Mouse (Mus musculus): Measurements from ENCODE around the gene Vamp5. TPM values are rescaled to one million over a fixed set of nuclear protein-coding genes. Genes with fewer than 3 reads are reported as not detected.

Vamp5 gene
- polyA plus RNA-seq, 1 experiment from 2014 or later: 19.7 TPM

DNA sequence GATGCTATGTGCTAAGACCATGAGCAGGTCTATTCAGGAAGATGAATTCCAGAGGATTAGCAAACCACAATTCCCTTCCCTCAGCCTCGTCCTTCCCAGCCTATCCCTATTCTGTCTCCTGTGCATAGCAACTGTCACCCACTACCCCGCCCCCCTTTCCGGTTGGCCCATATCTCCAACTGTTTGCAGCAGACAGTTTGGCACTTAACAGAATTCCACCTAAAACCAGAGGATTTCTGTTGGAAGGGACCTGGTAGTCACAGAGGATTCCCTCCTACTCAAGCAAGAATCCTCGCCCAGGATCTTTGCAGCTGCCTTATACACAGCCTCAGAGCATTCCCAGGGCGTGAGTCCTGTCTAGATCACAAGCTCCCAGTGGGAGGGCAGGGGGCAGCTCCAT is 9.1 kb downstream of the Vamp5 start:
- WGBS: 55% methylated on average over 5 of the region's 5 CpGs
- Histone ChIP-seq H3K27ac (0 out of 2 replicates have a peak overlapping the region, but pooled peaks have one; percentile 37), H3K9me3 (replicated peaks) (no peaks in the 10 kb centered on the region), H3K27me3 (ENCODE audit: low read depth, poor library complexity, severe bottlenecking) (no peaks in the 10 kb centered on the region), H3K4me1 (peaks cover 16% of the 10 kb centered on the region; the same call in 1 of the 2 replicates), H3K4me3 (no peak overlapping the region), H3K36me3 (no peaks in the 10 kb centered on the region)
- DNase-seq (ENCODE audit: low spot score): no peak

GRCm38 (mm10) chr6:72370091-72370490 is 10.2 kb downstream of the Vamp5 start:
- no peak for DNase-seq (ENCODE audit: low spot score)
- H3K4me1 ChIP-seq: peaks cover 16% of the 10 kb centered on the region; the same call in 1 of the 2 replicates
- no peaks in the 10 kb centered on the region for H3K9me3 ChIP-seq (replicated peaks)
- no peak overlapping the region for H3K4me3 ChIP-seq
- 85% methylated on average over 12 of the region's 12 CpGs for WGBS
- no peaks in the 10 kb centered on the region for H3K27me3 ChIP-seq (ENCODE audit: low read depth, poor library complexity, severe bottlenecking)
- H3K27ac ChIP-seq: no peak overlapping the region
- no peaks in the 10 kb centered on the region for H3K36me3 ChIP-seq

DNA sequence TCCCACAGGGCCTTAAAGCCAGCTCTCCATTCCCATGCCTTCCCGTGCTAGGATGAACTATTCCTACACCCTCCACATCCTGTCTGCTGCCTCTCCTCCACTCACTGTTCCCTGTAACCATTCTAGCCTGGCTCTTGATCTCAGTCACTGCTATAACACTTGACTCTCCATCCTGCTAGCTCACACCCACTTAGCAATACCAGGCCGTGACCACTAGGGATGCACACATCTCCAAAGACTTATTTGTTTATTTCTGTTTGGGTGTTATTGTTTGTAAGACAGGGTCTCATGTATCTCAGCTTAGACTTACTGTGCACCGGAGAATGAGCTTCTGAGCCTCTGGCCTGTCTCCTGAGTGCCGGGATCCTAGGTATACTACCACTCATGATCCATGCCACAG is 10.7 kb downstream of the Vamp5 start:
- 82% methylated on average over 4 of the region's 4 CpGs for WGBS
- Histone ChIP-seq H3K27ac (no peak overlapping the region), H3K4me3 (no peak overlapping the region), H3K9me3 (replicated peaks) (no peaks in the 10 kb centered on the region), H3K4me1 (peaks cover 16% of the 10 kb centered on the region; the same call in 1 of the 2 replicates), H3K27me3 (ENCODE audit: low read depth, poor library complexity, severe bottlenecking) (no peaks in the 10 kb centered on the region), H3K36me3 (no peaks in the 10 kb centered on the region)
- no peak for DNase-seq (ENCODE audit: low spot score)

DNA sequence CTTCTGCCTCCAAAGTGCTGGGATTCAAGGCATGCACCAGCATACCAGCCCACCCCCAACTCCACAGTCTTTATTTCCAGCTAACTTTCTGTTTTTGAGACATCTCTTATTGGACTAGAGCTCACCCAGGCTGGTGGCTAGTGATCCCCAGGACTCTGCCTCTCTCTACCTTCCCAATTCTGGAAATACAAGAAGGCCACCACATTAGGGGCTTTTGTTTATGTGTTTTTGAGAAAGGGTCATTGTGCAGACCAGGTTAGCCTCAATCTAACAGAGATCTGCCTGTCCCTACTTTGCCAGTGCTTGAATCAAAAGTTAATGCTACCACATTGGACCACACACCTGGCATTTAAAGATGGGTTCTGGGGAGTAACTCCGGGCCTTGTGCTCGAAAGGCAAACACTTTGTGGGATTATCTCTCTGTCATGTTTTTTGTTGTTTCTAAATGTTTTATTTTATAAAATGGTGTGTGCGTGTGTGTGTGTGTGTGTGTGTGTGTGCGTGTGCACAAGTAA is 12.8 kb downstream of the Vamp5 start:
- WGBS: 77% methylated on average over 4 of the region's 4 CpGs

GRCm38 (mm10) chr6:72366844-72367443 is 13.3 kb downstream of the Vamp5 start, which contains the start of gene Rnf181:
TSS of gene Rnf181 (minus strand) at chr6:72366956.
- Histone ChIP-seq H3K36me3 (no peaks in the 10 kb centered on the region), H3K4me3 (no peak within 1 kb of the TSS), H3K27ac (no peak within 1 kb of the TSS), H3K4me1 (peaks cover 16% of the 10 kb centered on the region; the same call in 1 of the 2 replicates), H3K27me3 (ENCODE audit: low read depth, poor library complexity, severe bottlenecking) (no peaks in the 10 kb centered on the region), H3K9me3 (replicated peaks) (no peaks in the 10 kb centered on the region)
- WGBS: 79% methylated on average over 4 of the region's 4 CpGs
- DNase-seq (ENCODE audit: low spot score): no peak

More for the DNA sequence above, 12.8 kb downstream of the Vamp5 start:
- H3K4me3 ChIP-seq: no peak overlapping the region
- H3K36me3 ChIP-seq: no peaks in the 10 kb centered on the region
- H3K4me1 ChIP-seq: peaks cover 16% of the 10 kb centered on the region; the same call in 1 of the 2 replicates
- DNase-seq (ENCODE audit: low spot score): no peak
- H3K27ac ChIP-seq: no peak overlapping the region
- no peaks in the 10 kb centered on the region for H3K9me3 ChIP-seq (replicated peaks)
- no peaks in the 10 kb centered on the region for H3K27me3 ChIP-seq (ENCODE audit: low read depth, poor library complexity, severe bottlenecking)

GRCm38 (mm10) chr6:72366304-72366703 is 14.0 kb downstream of the Vamp5 start:
- no peak for DNase-seq (ENCODE audit: low spot score)
- H3K36me3 ChIP-seq: no peaks in the 10 kb centered on the region
- H3K9me3 ChIP-seq (replicated peaks): no peaks in the 10 kb centered on the region
- no peaks in the 10 kb centered on the region for H3K27me3 ChIP-seq (ENCODE audit: low read depth, poor library complexity, severe bottlenecking)
- 68% methylated on average over 3 of the region's 3 CpGs for WGBS
- no peak overlapping the region for H3K27ac ChIP-seq
- no peak overlapping the region for H3K4me3 ChIP-seq
- peaks cover 16% of the 10 kb centered on the region for H3K4me1 ChIP-seq

DNA sequence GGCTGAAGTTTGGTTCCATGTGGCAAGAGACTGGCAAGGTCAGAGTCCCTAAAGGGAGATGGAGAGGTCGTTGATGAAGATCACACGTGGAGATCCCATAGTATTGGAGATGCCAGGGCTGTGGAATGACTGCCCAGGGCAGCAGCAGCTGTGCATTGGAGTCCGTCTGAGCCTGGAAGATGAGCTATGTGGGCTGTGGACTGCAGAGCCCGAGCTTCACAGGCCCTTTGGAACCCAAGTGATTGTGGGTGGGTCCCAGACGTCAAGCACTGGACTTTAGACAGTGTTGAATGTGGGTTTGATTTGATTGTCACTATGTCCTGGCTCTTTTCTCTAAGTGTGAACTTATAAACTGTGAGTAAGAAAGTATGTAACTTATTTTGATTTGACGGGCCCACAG is 15.3 kb downstream of the Vamp5 start:
- Histone ChIP-seq H3K27ac (no peak overlapping the region), H3K9me3 (replicated peaks) (no peaks in the 10 kb centered on the region), H3K4me1 (peaks cover 13% of the 10 kb centered on the region), H3K36me3 (peaks cover 8% of the 10 kb centered on the region), H3K4me3 (no peak overlapping the region), H3K27me3 (ENCODE audit: low read depth, poor library complexity, severe bottlenecking) (no peaks in the 10 kb centered on the region)
- DNase-seq (ENCODE audit: low spot score): no peak
- WGBS: 76% methylated on average over 6 of the region's 6 CpGs

DNA sequence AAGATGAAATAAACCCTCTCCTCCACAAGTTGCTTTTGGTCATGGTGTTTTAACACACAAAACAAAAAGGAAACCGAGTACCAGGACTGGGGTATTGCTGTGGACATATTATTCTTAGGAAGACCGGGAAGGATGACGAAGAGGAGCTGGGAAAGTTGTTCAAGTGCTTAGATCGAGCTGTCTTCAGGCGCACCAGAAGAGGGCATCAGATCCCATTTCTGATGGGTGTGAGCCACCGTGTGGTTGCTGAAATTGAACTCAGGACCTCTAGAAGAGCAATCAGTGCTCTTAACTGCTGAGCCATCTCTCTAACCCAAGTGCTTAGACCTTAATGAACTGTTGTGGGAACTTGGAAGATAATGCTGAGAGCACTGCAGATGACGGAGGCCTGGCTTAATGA is 16.3 kb downstream of the Vamp5 start:
- Histone ChIP-seq H3K27me3 (ENCODE audit: low read depth, poor library complexity, severe bottlenecking) (no peaks in the 10 kb centered on the region), H3K36me3 (peaks cover 18% of the 10 kb centered on the region), H3K4me3 (no peak overlapping the region), H3K27ac (no peak overlapping the region), H3K4me1 (peaks cover 13% of the 10 kb centered on the region), H3K9me3 (replicated peaks) (no peaks in the 10 kb centered on the region)
- WGBS: 46% methylated on average over 7 of the region's 7 CpGs
- DNase-seq (ENCODE audit: low spot score): no peak

DNA sequence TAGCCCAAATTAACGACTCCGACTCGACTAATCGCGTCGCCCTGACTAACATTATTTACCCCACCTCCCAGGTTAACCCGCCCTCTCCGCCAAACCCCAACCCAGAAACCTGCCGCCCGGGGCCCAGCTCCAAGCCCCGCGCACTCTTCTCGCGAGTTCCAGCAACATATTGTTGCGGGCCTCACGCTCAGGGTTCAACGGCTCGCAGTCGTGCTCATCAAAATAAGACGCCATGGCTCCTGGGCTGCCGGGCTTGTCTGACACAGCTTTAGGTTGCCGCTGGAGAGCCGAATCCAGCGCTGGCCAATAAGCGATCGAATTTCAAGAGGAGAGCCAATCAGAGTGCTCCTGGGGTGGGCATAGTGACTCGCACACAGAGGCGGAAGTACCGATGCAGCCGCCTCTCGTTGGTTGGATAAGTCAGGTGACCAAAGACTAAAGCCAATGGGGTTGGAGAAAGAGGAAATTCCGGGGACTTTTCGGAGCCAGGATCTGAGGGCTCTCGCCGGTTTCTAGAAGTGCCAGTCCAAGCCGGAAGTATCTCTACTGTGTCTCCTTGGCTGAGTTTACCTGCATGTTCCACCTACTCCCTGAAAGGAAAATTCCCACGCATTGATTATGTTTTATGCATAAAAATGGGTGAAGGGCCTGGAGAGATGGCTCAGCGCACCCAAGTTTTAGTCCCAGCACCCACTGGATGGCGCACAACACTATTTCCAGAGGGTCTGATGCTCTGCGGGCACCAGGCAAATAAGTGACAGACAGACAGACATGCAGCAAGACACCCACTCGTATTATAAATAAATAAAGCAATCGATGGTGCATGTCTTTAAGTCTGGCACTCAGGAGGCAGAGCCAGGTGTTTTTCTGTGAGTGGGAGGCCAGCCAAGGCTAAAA is 17.9 kb downstream of the Vamp5 start:
- peaks cover 13% of the 10 kb centered on the region for H3K4me1 ChIP-seq
- WGBS: 1% methylated on average over 42 of the region's 42 CpGs
- peak overlapping the region; percentile 83 for H3K27ac ChIP-seq
- peak; percentile 86 for DNase-seq (ENCODE audit: low spot score)
- H3K36me3 ChIP-seq: peaks cover 34% of the 10 kb centered on the region
- no peaks in the 10 kb centered on the region for H3K27me3 ChIP-seq (ENCODE audit: low read depth, poor library complexity, severe bottlenecking)
- peak overlapping the region; percentile 83 for H3K4me3 ChIP-seq
- H3K9me3 ChIP-seq (replicated peaks): no peaks in the 10 kb centered on the region

GRCm38 (mm10) chr6:72361121-72361551 is 19.1 kb downstream of the Vamp5 start:
- H3K4me3 ChIP-seq: peak overlapping the region; percentile 83
- peaks cover 16% of the 10 kb centered on the region for H3K4me1 ChIP-seq
- DNase-seq (ENCODE audit: low spot score): no peak
- 75% methylated on average over 5 of the region's 5 CpGs for WGBS
- no peaks in the 10 kb centered on the region for H3K9me3 ChIP-seq (replicated peaks)
- no peaks in the 10 kb centered on the region for H3K27me3 ChIP-seq (ENCODE audit: low read depth, poor library complexity, severe bottlenecking)
- no peak overlapping the region for H3K27ac ChIP-seq
- H3K36me3 ChIP-seq: peaks cover 38% of the 10 kb centered on the region

DNA sequence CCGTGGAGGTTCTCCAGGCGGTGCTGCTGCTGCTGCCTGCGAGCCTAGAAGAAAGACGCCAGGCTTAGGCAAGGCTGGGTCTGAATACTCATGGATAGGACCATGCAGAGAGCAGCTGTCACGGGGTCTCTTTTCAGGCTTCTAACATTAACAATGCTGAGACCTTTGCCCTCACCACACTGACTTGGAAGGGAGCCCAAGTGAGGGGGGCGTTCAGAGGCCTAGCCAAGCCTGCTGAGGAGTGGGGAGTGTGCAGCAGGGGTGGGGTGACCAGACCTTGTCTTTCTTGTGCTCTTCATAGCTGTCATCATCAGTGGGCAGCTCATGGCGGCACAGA is 19.7 kb downstream of the Vamp5 start:
- Histone ChIP-seq H3K36me3 (peaks cover 38% of the 10 kb centered on the region), H3K4me1 (peaks cover 22% of the 10 kb centered on the region), H3K9me3 (replicated peaks) (no peaks in the 10 kb centered on the region), H3K27ac (no peak overlapping the region), H3K27me3 (ENCODE audit: low read depth, poor library complexity, severe bottlenecking) (no peaks in the 10 kb centered on the region), H3K4me3 (peak overlapping the region; percentile 83; the same call in 1 of the 2 replicates)
- 90% methylated on average over 7 of the region's 7 CpGs for WGBS
- no peak for DNase-seq (ENCODE audit: low spot score)

DNA sequence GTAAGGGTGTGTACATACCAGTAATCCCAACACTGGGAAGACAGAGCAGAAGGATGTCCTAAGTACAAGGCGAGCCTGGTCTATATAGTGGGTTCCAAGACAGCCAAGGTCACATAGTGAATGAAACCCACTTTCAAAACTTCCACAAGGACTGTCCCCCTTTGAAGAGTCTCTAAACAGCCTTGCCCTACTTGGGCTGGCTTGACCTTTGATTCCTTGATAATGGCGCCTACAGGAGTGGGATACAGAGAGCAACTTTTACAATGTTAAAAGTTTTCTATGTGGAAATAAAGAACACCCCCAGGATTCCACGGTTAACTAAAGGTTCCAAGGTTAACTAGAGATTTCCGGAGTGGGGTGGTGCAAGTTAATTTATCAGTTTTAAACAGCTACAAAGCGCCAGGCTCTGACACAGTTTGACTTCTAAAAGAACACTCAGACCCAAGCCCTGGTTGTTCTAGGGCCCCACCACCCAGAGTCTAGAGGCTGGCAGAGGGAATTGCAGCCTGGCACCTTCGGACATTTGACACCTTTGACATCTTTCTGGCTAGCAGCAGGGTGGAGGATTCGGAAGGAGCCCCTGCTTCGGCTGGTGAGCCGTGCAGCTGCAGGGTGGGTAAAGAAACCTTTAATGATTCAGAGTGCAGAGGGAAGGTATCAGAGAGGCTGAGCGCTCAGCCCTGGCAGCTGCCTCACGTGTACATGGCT is 20.2 kb downstream of the Vamp5 start:
- 84% methylated on average over 11 of the region's 11 CpGs for WGBS
- DNase-seq (ENCODE audit: low spot score): no peak
- H3K27me3 ChIP-seq (ENCODE audit: low read depth, poor library complexity, severe bottlenecking): no peaks in the 10 kb centered on the region
- no peak overlapping the region for H3K27ac ChIP-seq
- no peak overlapping the region for H3K4me3 ChIP-seq
- peaks cover 27% of the 10 kb centered on the region for H3K4me1 ChIP-seq
- peaks cover 38% of the 10 kb centered on the region for H3K36me3 ChIP-seq
- no peaks in the 10 kb centered on the region for H3K9me3 ChIP-seq (replicated peaks)

Data from limb, embryonic 10.5 days (tissue).